Mouse (Mus musculus) thymus, adult 2 months (tissue): ENCODE data around the gene Mapk11.

Source experiments
- CTCF ChIP-seq: fragments of 200-500 bp; IDR thresholded peaks from 2 replicates; pipeline ENCODE4 v1.5.1; 2012; ENCODE audit warnings: mild to moderate bottlenecking, control low read depth, low read length, moderate library complexity, borderline replicate concordance; ENCODE audit not compliant: control insufficient read depth, poor library complexity, insufficient read depth; ENCODE audit errors: extremely low read depth
- POLR2A ChIP-seq: fragments of 200-500 bp; IDR thresholded peaks from 2 replicates; pipeline ENCODE4 v1.6.1; 2012; ENCODE audit warnings: mild to moderate bottlenecking, low read length, control low read depth, moderate library complexity; ENCODE audit not compliant: control insufficient read depth, poor library complexity, insufficient read depth; ENCODE audit errors: extremely low read depth

- TF ChIP-seq POLR2A (no peak), CTCF (no peak)
These were observed 25.1 kb downstream of the Mapk11 start for GRCm38 (mm10) chr15:89124312-89124711.
